Mouse (Mus musculus): ENCODE measurements at regions not wholly inside any gene's neighbourhood (a gene's known extent, or its start where the extent isn't known, plus 50 kb on each side); places are given as distances from the start of the nearest gene placed in this dataset.
"Not testable (repeated sequence)": the region's sequence is repeated elsewhere in the genome, so short reads cannot be mapped to it uniquely, and the experiment has no call there.

DNA sequence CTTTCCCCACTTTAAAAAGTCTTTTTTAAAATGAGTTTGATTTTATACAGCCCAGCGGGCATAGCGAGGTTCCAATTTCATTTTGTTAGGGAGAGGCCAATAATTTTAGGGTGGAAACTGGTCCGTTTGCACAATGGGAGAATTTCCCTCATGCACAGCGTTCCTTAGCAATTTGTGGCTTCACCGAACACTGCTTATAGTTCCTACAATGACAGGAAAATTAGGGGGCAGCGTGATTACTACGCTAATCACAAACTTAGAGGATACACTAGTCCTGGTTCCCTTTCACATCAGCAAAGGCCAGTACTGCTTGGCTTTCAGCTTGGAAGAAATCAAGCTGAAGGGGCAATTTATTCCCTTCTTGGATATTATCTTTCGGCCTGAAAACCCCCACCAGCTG is 745.1 kb upstream of the Gm19410 start:
- no peak for DNase-seq (ENCODE audit: low spot score in 2 of 2)

DNA sequence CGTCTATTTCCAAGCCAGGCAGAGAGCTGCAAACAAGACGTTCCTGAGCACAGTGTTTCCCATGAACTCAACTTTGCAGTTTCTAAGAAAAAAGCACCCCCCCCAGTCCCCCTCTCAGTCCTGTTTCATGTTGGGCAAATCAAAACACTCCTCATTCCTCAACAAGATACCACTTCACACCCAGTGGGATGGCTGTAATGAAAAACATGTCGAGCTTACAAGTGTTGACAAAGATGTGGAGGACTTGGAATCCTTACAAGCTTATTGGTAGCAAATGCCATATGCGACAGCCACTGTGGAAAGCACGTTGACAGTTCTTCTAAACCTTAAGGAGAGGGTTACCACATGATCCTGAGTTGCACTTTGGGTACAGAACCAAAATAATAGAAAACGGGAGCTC is 742.9 kb upstream of the Gm19410 start:
- no peak for DNase-seq (ENCODE audit: low spot score in 2 of 2)

DNA sequence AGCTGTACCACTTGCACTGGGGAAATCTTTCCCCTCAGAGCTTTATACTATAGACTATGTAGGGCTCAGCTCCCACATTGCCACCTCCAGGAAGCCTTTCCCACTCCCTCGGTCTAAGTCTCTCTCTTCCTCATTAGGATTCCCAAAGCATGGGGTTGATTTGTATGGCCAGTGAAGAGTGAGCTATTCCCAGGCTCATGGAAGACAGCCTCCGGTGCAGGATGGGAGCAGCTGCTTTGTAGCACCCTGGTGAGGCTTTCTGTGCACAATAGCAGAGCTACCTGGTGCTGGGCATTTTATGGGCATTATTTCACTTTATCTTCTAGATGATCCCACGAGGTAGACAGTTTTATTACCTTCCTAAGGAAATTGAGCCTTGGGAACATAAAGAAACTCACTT is 717.8 kb upstream of the Gm19410 start:
- DNase-seq (ENCODE audit: low spot score in 2 of 2) = no peak

DNA sequence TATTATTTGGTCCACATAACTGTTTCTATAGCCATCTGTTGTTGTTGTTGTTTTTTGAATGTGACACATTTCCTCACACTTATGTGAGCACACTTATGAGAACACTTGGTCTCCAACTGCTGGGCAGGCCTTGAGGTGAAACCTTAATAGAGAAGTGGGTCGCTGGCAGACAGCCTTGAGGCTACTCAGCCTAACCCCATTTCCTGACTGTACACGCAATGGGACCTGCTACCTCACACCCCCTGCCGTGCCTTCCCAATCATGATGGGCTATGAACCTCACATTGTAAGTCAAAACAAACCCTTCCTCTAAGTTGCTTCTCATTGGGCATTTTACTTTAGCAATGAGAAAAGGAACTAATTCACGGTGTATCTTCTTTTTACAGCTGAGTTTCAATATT is 712.1 kb upstream of the Gm19410 start:
- no peak for DNase-seq (ENCODE audit: low spot score in 2 of 2)

DNA sequence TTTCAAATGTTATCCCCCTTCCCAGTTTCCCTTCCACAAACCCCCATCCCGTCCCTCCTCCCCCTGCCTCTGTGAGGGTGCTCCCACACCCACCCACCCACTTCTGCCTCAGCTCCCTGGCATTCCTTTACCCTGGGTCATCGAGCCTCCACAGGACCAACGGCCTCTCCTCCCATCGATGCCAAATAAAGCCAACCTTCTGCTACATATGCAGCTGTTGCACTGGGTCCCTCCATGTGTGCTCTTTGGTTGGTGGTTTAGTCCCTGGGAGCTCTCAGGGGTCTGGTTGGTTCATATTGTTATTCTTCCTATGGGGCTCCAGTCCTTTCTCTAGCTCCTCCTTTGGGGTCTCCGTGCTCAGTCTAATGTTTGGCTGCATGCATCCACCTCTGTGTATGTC is 704.5 kb upstream of the Gm19410 start:
- DNase-seq (ENCODE audit: low spot score in 2 of 2) = no peak

DNA sequence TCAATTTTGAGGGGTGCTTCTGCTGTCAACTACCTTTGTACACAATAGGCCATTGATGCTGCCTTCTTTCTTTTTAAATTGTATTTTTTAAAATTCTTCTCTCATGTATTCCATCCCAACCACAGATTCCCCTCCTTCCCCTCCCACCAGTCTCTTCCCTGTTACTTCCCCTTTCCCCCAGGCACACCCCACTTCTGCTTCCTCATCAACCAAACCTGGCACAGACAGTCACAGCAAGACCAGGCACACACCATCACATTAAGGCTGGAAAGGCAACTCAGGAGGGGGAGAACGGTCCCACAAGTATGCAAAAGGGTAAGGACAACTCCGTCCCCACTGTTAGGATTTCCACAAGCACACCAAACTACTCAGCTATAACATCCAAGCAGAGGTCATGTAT is 697.4 kb upstream of the Gm19410 start:
- no peak for DNase-seq (ENCODE audit: low spot score in 2 of 2)

DNA sequence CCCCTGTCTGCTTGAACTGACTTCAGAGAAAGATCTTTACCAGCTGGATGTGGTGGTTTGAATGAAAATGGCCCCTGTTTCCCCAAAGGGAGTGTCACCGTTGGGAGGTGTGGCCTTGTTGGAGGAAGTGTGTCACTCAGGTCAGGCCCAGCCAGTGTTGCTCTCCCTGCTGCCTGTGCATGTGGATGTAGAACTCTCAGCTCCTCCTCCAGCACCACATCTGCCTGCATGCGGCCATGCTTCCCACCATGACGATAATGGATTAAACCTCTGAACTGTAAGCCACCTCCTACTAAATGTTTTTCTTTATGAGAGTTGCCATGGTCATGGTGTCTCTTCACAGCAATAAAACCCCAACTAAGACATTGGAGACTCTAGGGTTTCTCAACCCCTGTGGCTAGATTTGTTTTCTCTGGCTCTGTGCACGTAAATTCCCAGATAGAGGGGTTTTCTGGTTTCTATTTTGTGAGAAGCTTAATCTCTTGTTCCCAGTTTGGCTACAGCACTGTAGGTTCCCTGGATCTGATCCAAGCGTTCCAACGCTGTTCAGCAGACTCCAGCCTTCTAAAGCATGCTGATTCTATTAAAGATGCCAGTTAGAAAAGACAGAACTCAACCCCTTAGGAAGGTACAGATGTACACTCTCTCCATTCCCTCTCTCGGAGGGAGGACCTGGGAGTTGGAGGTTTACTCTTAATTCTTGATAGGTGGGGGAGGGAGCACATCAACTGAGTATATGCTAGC is 695.2 kb upstream of the Gm19410 start:
- no peak for DNase-seq (ENCODE audit: low spot score in 2 of 2)

DNA sequence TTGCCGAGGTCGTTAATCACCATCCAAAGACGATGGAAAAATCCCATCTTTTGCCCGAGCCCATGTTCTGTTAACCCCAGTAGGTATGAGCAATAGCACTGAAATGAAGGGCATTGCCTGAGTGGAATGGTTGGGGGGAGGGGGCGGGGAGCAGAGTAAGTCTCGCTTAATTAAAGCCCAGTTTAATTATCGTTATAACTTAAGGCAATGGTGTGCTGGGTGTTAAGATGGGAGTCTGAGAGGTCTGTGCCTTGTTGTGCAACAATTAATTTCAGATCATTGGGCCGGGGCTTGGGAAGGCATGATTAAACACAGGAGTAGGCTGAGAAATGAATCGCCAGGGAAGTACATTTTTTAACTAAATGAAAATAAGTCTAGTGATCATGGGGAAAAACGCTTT is 689.6 kb upstream of the Gm19410 start:
- DNase-seq (ENCODE audit: low spot score in 2 of 2) = no peak

DNA sequence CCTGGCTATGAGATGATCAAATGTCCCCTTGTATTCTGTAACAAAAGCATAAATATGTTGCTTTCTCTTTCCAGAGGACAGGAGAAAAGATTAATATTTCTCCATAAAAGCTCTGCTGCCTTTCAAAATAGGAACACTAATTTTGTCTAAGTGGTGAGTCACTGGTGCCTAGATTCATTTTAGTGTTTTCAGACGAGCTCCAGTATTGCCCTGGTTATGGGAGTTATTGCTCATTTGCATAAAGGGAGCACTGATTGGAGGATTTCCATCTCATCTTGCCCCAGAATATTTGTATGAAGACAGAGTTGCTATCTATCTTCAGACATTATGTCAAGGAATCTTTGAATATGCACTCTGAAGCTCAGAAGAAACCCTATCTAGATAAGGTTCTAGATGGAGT is 682.4 kb upstream of the Gm19410 start:
- no peak for DNase-seq (ENCODE audit: low spot score in 2 of 2)

DNA sequence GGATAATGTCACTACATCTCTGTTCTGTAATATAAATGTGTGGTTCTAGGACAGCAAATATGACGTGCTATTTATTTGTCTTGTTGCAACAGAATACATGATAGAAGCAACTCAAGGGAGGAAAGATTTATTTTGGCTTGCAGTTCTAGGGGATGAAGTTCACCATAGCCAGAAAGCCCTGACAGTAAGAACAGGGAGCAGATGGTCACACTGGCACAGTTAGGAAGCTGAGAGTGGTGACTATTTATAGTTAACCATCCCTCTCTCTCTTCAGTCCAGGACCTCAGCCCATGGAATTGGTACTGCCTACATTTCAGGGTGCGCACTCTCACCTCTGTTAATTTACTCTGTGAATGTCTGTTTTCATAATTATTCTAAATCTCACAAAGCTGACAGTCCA is 678.5 kb upstream of the Gm19410 start:
- DNase-seq (ENCODE audit: low spot score in 2 of 2) = no peak

DNA sequence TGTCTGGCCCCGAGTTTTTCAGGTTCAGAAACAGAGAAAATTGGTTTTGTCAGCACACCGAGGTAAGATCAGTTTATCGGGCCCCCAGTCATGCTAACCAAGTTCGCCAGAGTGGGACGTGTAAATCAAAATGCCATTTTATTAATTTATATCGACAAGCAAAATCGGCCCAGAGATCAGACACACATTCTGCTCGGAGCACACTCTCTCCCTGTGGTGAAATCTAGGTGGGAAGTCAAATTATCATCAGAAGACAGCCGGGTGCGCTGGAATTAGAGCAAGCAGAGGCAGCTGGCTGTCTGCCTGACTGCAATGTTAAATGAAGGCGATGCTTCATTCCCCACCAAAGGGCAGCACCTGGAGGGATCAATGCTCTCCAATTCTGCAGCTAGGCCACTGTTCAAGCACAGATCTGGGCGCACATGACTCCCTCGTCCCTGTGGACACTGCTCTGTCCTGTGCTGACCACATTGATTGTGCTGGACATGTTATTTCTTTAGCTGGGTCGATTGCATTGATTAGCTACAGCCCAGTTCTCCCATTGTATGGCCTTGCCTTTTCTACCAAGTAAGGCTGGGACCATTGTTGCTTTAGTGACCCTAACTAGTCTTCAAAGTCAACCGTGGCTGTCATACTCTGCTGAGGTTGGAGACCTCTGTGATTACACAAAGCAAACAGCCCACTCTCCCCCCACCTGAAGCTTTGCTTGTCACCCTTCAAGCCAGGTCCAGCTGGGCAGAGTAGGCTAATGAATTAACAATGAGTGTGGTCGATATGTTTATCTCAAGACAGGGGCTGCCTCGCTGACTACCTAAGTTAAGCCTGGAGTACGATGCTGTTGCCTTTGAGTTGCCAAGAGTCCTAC is 677.0 kb upstream of the Gm19410 start:
- no peak for DNase-seq (ENCODE audit: low spot score in 2 of 2)

DNA sequence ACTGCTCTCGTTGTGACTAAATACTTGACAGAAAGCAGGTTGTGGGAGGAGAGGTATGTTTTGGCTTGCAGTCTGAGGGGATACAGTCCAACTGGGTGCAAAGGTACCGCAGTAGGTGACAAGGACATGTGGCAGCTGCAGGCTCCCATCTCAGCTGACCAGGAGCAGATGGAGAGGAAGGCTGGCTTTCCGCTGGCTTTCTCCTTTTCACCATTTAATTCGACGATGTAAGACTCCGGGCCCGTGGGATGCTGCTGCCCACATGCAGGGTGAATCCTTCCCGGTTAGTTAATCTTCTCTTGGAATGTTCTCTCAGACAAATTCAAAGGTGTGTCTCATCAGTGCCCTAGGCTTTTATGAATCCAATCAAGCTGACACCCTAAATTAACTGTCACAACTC is 676.1 kb upstream of the Gm19410 start:
- DNase-seq (ENCODE audit: low spot score in 2 of 2) = no peak

DNA sequence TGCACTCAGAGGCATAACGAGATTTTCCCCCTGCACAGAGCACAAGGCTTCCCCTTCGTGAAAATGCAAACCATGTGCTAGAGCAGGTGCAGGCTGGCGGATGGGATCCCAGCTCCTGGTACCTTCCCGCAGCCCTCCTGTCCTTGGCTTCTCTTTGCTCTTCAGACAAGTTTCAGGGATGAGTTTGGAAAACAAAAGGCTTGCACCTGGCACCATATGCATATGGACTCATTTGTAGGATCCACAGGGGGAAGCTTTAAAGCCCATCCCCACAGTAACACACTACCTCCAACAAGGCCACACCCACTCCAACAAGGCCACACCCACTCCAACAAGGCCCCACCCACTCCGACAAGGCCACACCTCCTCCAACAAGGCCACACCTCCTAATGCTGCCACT is 663.9 kb upstream of the Gm19410 start:
- DNase-seq (ENCODE audit: low spot score in 2 of 2) = no peak

DNA sequence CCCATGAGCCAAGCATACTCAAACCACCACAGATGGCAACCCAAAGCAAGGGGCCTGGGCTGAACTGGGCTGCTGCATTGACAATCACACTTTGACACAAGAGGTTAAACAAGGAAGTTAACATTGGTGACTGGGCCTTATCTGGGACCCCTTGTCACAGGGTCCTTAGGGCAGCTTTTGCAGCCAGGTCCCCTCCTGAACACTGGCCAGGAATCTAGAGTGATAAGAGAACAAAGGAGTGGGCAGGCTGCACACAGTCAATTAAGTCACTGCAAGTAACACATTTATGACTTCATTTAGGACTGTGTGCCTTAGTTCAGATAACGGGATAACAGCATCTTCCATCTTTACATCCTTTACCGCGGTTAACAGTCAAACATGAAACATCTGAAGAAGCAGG is 663.5 kb upstream of the Gm19410 start:
- DNase-seq (ENCODE audit: low spot score in 2 of 2) = not testable (repeated sequence)

DNA sequence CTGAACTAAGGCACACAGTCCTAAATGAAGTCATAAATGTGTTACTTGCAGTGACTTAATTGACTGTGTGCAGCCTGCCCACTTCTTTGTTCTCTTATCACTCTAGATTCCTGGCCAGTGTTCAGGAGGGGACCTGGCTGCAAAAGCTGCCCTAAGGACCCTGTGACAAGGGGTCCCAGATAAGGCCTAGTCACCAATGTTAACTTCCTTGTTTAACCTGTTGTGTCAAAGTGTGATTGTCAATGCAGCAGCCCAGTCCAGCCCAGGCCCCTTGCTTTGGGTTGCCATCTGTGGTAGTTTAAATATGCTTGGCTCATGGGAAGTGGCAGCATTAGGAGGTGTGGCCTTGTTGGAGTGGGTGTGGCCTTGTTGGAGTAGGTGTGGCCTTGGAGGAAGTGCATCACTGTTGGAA is 661.1 kb upstream of the Gm19410 start:
- DNase-seq (ENCODE audit: low spot score in 2 of 2) = not testable (repeated sequence)

DNA sequence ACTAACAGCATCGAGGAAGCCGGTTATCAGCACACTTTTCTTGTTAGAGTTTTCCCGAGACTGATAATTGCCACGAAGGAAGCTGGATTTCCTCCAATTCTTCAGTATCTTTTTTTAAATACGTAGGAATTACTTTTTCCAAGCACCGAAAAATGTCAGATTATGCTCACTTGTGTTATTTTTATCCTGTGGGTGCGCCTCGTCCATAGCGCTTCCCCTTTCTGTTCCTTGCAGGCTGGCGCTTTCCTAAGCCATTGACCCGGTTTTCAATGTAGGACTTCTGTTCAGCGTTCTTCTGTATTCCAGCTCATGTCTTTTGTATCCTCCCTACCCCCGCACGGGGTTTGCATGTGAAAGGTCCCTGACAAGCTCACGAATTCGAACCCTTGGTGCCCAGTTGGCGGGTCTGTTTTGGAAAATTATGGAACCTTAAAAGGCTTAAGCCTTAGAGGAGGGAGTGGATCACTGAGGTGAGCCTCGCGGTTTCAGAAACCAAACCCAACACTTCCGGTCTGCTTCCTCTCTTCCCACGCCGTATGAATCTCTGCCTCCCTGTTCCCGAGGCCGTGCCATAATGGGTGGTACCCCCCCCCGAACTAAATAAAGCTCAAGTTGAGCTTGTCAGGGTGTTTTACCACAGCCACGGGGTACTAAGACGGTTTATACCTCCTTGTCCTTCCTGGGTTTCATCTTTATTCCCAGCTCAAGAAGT is 655.9 kb upstream of the Gm19410 start:
- DNase-seq (ENCODE audit: low spot score in 2 of 2) = no peak

DNA sequence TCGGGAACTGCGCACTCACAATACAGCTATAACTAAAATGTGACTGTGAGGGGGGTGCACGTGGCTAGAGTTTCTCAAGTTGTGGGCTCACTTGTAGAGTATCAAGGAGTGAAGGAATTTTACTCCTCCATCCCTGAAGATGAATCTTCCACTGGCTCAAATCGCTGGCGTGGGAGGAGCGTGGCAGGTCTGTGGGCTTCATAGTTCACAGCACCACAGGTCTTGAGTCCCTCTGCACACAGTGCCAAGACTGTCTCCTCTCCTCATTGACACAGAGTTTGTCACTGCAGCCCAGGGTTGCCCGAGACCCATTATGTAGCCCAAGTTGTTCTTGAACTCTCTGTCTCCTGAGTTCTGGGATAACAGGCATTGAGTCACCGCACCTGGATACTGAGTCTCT is 655.3 kb upstream of the Gm19410 start:
- DNase-seq (ENCODE audit: low spot score in 2 of 2) = no peak

DNA sequence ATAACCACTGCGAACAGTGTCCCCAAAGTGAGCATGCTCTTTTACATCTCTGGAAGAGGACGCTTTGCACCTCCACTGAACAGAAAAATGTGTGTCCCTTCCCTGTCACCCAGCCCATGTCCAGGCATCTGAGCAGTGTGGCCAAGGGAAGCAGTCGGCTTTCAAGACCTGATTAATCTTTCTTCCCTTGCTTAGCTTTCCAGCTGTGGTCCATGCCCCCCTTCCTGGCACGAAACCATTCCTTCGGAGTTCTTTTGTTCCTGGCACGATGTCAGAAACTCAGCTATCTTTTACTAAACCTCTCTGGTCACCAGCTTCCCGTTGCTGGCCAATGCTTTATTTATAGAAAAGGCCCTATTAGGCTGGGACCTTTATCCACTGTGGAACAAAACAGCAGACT is 654.5 kb upstream of the Gm19410 start:
- no peak for DNase-seq (ENCODE audit: low spot score in 2 of 2)

DNA sequence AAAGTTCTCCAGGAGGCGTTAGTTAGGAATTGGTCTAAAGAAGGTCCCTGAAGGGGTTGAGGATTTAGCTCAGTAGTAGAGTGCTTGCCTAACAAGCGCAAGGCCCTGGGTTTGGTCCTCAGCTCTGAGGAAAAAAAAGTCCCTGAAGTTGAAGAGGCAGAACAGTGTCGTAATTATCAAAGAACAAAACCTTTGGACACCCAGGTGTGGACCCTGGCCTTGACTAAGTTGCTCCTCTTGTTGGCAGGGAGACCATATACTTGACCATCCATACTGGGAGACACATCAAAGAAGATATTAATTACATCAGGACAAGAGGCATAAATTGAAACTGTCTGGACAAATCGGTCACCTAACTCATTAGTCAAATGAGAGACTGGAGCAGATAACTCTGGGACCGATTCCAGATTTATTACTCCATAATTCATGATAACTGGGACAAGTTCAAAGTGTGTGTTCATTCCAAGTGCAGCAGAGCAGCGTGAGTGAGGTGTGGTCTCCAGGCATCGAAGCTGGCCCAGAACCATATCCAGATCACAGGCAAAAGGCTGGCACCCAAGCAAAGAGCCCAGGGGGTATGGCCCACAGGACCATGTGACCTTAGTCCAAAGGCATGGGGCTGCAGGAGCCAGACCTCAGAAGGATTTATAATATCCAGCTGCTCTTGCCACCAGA is 652.9 kb upstream of the Gm19410 start:
- DNase-seq (ENCODE audit: low spot score in 2 of 2) = no peak

DNA sequence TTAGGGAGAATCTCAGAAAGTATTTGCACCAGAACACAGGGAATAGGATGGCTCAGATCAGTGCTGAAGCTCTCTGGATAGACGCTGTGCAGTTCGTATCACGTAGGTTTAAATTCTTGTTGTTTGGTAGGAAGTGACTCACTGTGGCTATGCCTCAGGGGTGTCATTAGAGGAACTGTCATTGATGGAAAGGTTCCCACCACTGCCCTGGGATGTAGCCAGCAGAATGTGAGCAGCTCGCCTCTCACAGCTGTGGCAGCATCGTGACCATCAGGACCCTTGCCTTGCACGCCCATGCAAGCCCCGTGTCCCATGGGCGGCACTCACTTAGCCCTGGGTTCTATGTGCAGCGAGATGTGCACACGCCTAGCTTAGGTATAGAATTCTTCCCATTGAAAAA is 651.6 kb upstream of the Gm19410 start:
- no peak for DNase-seq (ENCODE audit: low spot score in 2 of 2)

DNA sequence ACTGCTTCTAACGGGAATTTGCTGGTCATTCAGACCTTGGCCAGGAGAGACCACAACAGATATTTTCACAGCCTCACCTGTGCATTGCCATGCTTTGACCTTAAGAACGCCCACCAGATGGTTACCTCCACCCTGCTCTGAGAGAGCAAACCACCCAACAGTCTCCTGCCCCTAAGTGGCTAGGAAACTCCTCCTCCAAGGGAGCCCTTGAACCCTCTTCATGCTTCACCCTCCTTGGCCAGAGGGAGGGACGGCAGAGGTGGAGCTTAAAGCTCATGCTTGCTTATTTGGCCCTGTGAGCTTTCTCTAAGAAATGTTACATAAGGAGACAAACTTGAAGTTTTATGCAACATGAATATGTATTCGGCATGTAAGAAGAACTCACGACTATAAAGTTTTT is 645.0 kb upstream of the Gm19410 start:
- DNase-seq (ENCODE audit: low spot score in 2 of 2) = no peak

DNA sequence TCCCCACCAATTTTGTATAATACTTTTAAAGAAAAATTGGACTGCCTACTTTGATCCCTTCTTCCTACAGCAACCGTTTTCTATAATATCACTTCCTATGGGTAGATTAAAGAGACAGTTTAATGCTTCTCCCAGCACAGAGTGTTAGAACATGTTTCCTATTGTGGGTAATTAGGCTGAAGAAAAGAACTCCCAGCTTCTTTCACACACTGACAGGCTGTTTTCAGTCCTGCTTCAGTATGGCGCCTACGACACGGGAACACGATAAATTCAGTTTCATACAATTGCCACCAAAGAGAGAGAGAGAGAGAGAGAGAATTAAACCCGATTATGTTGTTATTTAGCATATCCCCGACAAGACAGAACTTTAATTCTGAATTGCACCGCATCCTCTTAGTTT is 644.5 kb upstream of the Gm19410 start:
- no peak for DNase-seq (ENCODE audit: low spot score in 2 of 2)
